Mouse (Mus musculus) neutrophil, adult 83 days (primary cell): ENCODE results near the gene Nrl. TPM values are rescaled to one million over a fixed set of nuclear protein-coding genes. Genes with fewer than 3 reads are reported as not detected.

Experiments used
- total RNA-seq, 2 experiments: library from RNA; stranded (reverse); gene quantifications; one replicate each; pipeline ENCODE4 v1.2.4; 2023

Nrl gene
- total RNA-seq = not detected

GRCm38 (mm10) chr14:55524785-55525184, at the start of gene Nrl:
Gene Nrl (minus strand): TSS chr14:55524981.

GRCm38 (mm10) chr14:55560202-55561073, 35.7 kb upstream of the Nrl start, which contains the start of gene A730061H03Rik:
Gene A730061H03Rik (minus strand): TSS chr14:55560406.

GRCm38 (mm10) chr14:55559799-55560201, 35.0 kb upstream of the Nrl start, which contains the start of gene Dcaf11:
Gene Dcaf11 (plus strand): TSS chr14:55560006.

GRCm38 (mm10) chr14:55540067-55540786, 15.4 kb upstream of the Nrl start, which contains the start of gene Pck2:
Gene Pck2 (plus strand): TSS chr14:55540266.

GRCm38 (mm10) chr14:55510125-55510731, 14.6 kb downstream of the Nrl start, which contains the start of gene Cpne6:
Gene Cpne6 (plus strand): TSS chr14:55510445.

GRCm38 (mm10) chr14:55490361-55491201, 34.2 kb downstream of the Nrl start, which contains the start of gene Carmil3:
Gene Carmil3 (plus strand): TSS chr14:55490651.

GRCm38 (mm10) chr14:55478651-55479599, 45.9 kb downstream of the Nrl start, which contains the start of gene Dhrs4:
Gene Dhrs4 (plus strand): TSS chr14:55478758.

Other genes with a start within 250 kb of the Nrl start
- gene Dhrs4, start 46.2 kb downstream of the Nrl start, total RNA-seq = 10 to 100 TPM; 14.0 to 26.8 TPM
- gene Carmil3, start 34.3 kb downstream of the Nrl start, total RNA-seq = under 1 TPM; 0.11 to 0.35 TPM
- not detected for gene Cpne6, start 14.5 kb downstream of the Nrl start, total RNA-seq
- 10 to 100 TPM; 28.8 to 36.8 TPM for gene Pck2, start 15.3 kb upstream of the Nrl start, total RNA-seq
- gene Dcaf11, start 35.0 kb upstream of the Nrl start, total RNA-seq = 10 to 100 TPM; 48.3 to 50.3 TPM
- 10 to 100 TPM in 1 of 2 experiments, 1 to 10 TPM in 1; 8.6 to 10.4 TPM for gene A730061H03Rik, start 35.4 kb upstream of the Nrl start, total RNA-seq
- not detected for gene Fitm1, start 50.6 kb upstream of the Nrl start, total RNA-seq
- gene Psme1, start 53.1 kb upstream of the Nrl start, total RNA-seq = 100 to 1,000 TPM; 144 to 155 TPM
- 1 to 10 TPM; 4.9 to 6.6 TPM for gene Emc9, start 60.3 kb upstream of the Nrl start, total RNA-seq
- gene Psme2, start 66.1 kb upstream of the Nrl start, total RNA-seq = 100 to 1,000 TPM; 191 to 193 TPM
- 10 to 100 TPM; 51.6 to 55.7 TPM for gene Rnf31, start 66.7 kb upstream of the Nrl start, total RNA-seq
- gene Irf9, start 78.6 kb upstream of the Nrl start, total RNA-seq = 10 to 100 TPM; 41.1 to 56.8 TPM
- 1 to 10 TPM; 1.2 to 3.1 TPM for gene Rec8, start 93.1 kb upstream of the Nrl start, total RNA-seq
- gene Ipo4, start 111.0 kb upstream of the Nrl start, total RNA-seq = 10 to 100 TPM; 12.2 to 12.4 TPM
- gene Gm49378, start 112.9 kb upstream of the Nrl start, total RNA-seq = 1 to 10 TPM in 1 of 2 experiments, under 1 TPM in 1; 0.31 to 1.2 TPM
- 10 to 100 TPM; 34.3 to 37.8 TPM for gene Tm9sf1, start 118.8 kb upstream of the Nrl start, total RNA-seq
- gene Tssk4, start 125.2 kb upstream of the Nrl start, total RNA-seq = 1 to 10 TPM; 2.0 to 3.4 TPM
- 10 to 100 TPM; 15.9 TPM for gene Mdp1, start 135.5 kb upstream of the Nrl start, total RNA-seq
- gene Gmpr2, start 147.0 kb upstream of the Nrl start, total RNA-seq = 10 to 100 TPM; 14.6 to 15.9 TPM
- gene Nedd8, start 147.1 kb upstream of the Nrl start, total RNA-seq = 100 to 1,000 TPM; 178 to 185 TPM
- gene Tinf2, start 156.8 kb upstream of the Nrl start, total RNA-seq = 10 to 100 TPM; 60.2 to 61.1 TPM
- 1 to 10 TPM; 1.3 to 2.2 TPM for gene Tgm1, start 188.9 kb upstream of the Nrl start, total RNA-seq
- gene Rabggta, start 197.3 kb upstream of the Nrl start, total RNA-seq = 10 to 100 TPM; 21.0 to 23.4 TPM
- gene Dhrs1, start 220.7 kb upstream of the Nrl start, total RNA-seq = 10 to 100 TPM; 57.3 to 62.3 TPM
- gene Nop9, start 220.7 kb upstream of the Nrl start, total RNA-seq = 10 to 100 TPM; 14.8 to 20.7 TPM
- under 1 TPM; 0.33 to 0.57 TPM for gene Cideb, start 233.5 kb upstream of the Nrl start, total RNA-seq
- gene Ltb4r2, start 236.4 kb upstream of the Nrl start, total RNA-seq = under 1 TPM; 0.55 to 0.61 TPM
- 100 to 1,000 TPM; 205 to 213 TPM for gene Ltb4r1, start 241.0 kb upstream of the Nrl start, total RNA-seq